Mouse (Mus musculus) skeletal muscle tissue, adult 2 months (tissue): ENCODE measurements around the gene 1810010H24Rik.
"Not testable (repeated sequence)": the region's sequence is repeated elsewhere in the genome, so short reads cannot be mapped to it uniquely, and the experiment has no call there.

ENCODE experiments used
- DNase-seq: peaks from one replicate; pipeline ENCODE4 v3.0.0-alpha.2; 2012; ENCODE audit warnings: low read depth, low spot score

1810010H24Rik gene

GRCm38 (mm10) chr11:107012324-107013017 is 13.0 kb upstream of the 1810010H24Rik start:
- peak; percentile 98 for DNase-seq

GRCm38 (mm10) chr11:107014020-107014585 is 11.4 kb upstream of the 1810010H24Rik start:
- no peak for DNase-seq

GRCm38 (mm10) chr11:107014597-107015309 is 10.7 kb upstream of the 1810010H24Rik start:
- no peak for DNase-seq

- not testable (repeated sequence) for DNase-seq
Observed at GRCm38 (mm10) chr11:107015535-107016187, 9.8 kb upstream of the 1810010H24Rik start.

GRCm38 (mm10) chr11:107016893-107017292 is 8.6 kb upstream of the 1810010H24Rik start:
- DNase-seq = no peak

- DNase-seq = no peak
Observed at GRCm38 (mm10) chr11:107017339-107017886, 8.1 kb upstream of the 1810010H24Rik start.

GRCm38 (mm10) chr11:107018606-107019005 is 6.9 kb upstream of the 1810010H24Rik start:
- no peak for DNase-seq

GRCm38 (mm10) chr11:107019318-107019717 is 6.2 kb upstream of the 1810010H24Rik start:
- DNase-seq = no peak

GRCm38 (mm10) chr11:107019722-107020121 is 5.8 kb upstream of the 1810010H24Rik start:
- DNase-seq = not testable (repeated sequence)

- no peak for DNase-seq
Observed at GRCm38 (mm10) chr11:107022050-107022683, 3.3 kb upstream of the 1810010H24Rik start.

GRCm38 (mm10) chr11:107024406-107024805 is 1.1 kb upstream of the 1810010H24Rik start:
- DNase-seq = no peak

- DNase-seq = no peak
Observed at GRCm38 (mm10) chr11:107026554-107027430, 1.3 kb downstream of the 1810010H24Rik start.

- peak; percentile 81 for DNase-seq
Observed at GRCm38 (mm10) chr11:107027431-107028274, 2.2 kb downstream of the 1810010H24Rik start.

GRCm38 (mm10) chr11:107028275-107028618 is 2.8 kb downstream of the 1810010H24Rik start:
- no peak for DNase-seq

- DNase-seq = no peak
Observed at GRCm38 (mm10) chr11:107028754-107029153, 3.3 kb downstream of the 1810010H24Rik start.

GRCm38 (mm10) chr11:107029536-107029935 is 4.1 kb downstream of the 1810010H24Rik start:
- DNase-seq = no peak

- DNase-seq = no peak
Observed at GRCm38 (mm10) chr11:107031635-107032034, 6.2 kb downstream of the 1810010H24Rik start.

GRCm38 (mm10) chr11:107034085-107034810 is 8.8 kb downstream of the 1810010H24Rik start:
- no peak for DNase-seq

- no peak for DNase-seq
Observed at GRCm38 (mm10) chr11:107039417-107039816, 13.9 kb downstream of the 1810010H24Rik start.
